Mouse (Mus musculus) MEL (cell line): ENCODE measurements around the gene Zfp740.

Experiments used
- BHLHE40 ChIP-seq: IDR thresholded peaks from 2 replicates; pipeline ENCODE4 v1.6.1; 2012; ENCODE audit warnings: low read depth, mild to moderate bottlenecking, inconsistent platforms, low read length, improper control_type of control experiment, borderline replicate concordance
- CHD2 ChIP-seq: IDR thresholded peaks from 2 replicates; pipeline ENCODE4 v1.6.1; 2011; ENCODE audit warnings: low read length, improper control_type of control experiment
- CTCF ChIP-seq, 3 experiments: IDR thresholded peaks in 2 of 3; conservative IDR thresholded peaks in 1 of 3; 2 replicates each; pipeline ENCODE4 v1.5.1; 2011 to 2012; ENCODE audit warnings: low read length in 3 of 3, low read depth in 2 of 3, mild to moderate bottlenecking in 2 of 3, improper control_type of control experiment in 1 of 3, inconsistent platforms in 1 of 3, mixed read lengths in 1 of 3, moderate library complexity in 1 of 3; ENCODE audit not compliant: control insufficient read depth in 1 of 3, insufficient read depth in 1 of 3, poor library complexity in 1 of 3, severe bottlenecking in 1 of 3
- GATA1 ChIP-seq: IDR thresholded peaks from 2 replicates; pipeline ENCODE4 v1.6.1; 2011; ENCODE audit warnings: low read depth, low read length, improper control_type of control experiment
- HCFC1 ChIP-seq: IDR thresholded peaks from 2 replicates; pipeline ENCODE4 v1.6.1; 2012; ENCODE audit warnings: low read depth, mild to moderate bottlenecking, inconsistent platforms, low read length, improper control_type of control experiment, moderate library complexity
- MEF2A ChIP-seq: IDR thresholded peaks from 2 replicates; pipeline ENCODE4 v1.6.1; 2014; ENCODE audit warnings: low read depth, mild to moderate bottlenecking, inconsistent platforms, low read length, improper control_type of control experiment; ENCODE audit not compliant: poor library complexity, insufficient replicate concordance, severe bottlenecking; ENCODE audit errors: extremely low read depth
- MYC ChIP-seq: IDR thresholded peaks from 2 replicates; pipeline ENCODE4 v1.6.1; 2011; ENCODE audit warnings: low read depth, mild to moderate bottlenecking, low read length, improper control_type of control experiment, moderate library complexity
- NRF1 ChIP-seq: IDR thresholded peaks from 2 replicates; pipeline ENCODE4 v1.6.1; 2014; ENCODE audit warnings: low read depth, mild to moderate bottlenecking, inconsistent platforms, low read length, improper control_type of control experiment, moderate library complexity; ENCODE audit not compliant: poor library complexity, insufficient read depth, severe bottlenecking
- POLR2A ChIP-seq, 2 experiments: IDR thresholded peaks; 2 replicates each; pipeline ENCODE4 v1.6.1; 2011 to 2012; ENCODE audit warnings: low read length in 2 of 2, mild to moderate bottlenecking in 2 of 2, control low read depth in 1 of 2, improper control_type of control experiment in 1 of 2, low read depth in 1 of 2, moderate library complexity in 1 of 2; ENCODE audit not compliant: control insufficient read depth in 1 of 2, insufficient read depth in 1 of 2, poor library complexity in 1 of 2
- SMC3 ChIP-seq: IDR thresholded peaks from 2 replicates; pipeline ENCODE4 v1.6.1; 2011; ENCODE audit warnings: low read depth, low read length, improper control_type of control experiment
- TCF12 ChIP-seq: IDR thresholded peaks from 2 replicates; pipeline ENCODE4 v1.6.1; 2014; ENCODE audit warnings: low read depth, mild to moderate bottlenecking, inconsistent platforms, low read length, improper control_type of control experiment, moderate library complexity
- USF2 ChIP-seq, 2 experiments: IDR thresholded peaks; 2 replicates each; pipeline ENCODE4 v1.6.1; 2011 to 2012; ENCODE audit warnings: improper control_type of control experiment in 2 of 2, low read length in 2 of 2, borderline replicate concordance in 1 of 2, inconsistent platforms in 1 of 2, low read depth in 1 of 2, mild to moderate bottlenecking in 1 of 2; ENCODE audit not compliant: insufficient read depth in 1 of 2
- ZC3H11A ChIP-seq: IDR thresholded peaks from 2 replicates; pipeline ENCODE4 v1.6.1; 2012; ENCODE audit warnings: low read depth, mild to moderate bottlenecking, inconsistent platforms, low read length, improper control_type of control experiment
- ZNF384 ChIP-seq: IDR thresholded peaks from 2 replicates; pipeline ENCODE4 v1.6.1; 2012; ENCODE audit warnings: low read depth, mild to moderate bottlenecking, inconsistent platforms, low read length, improper control_type of control experiment

GRCm38 (mm10) chr15:102262582-102262981 is 59.5 kb downstream of the Zfp740 start:
- no peak for TF ChIP-seq ZNF384
- TF ChIP-seq USF2 (IDR thresholded peaks at IDR 0.05; ENCODE audit: borderline replicate concordance in 1 of 2, insufficient read depth in 1 of 2, low read depth in 1 of 2, low read length in 2 of 2): no peak
- no peak for TF ChIP-seq CHD2
- TF ChIP-seq CTCF (IDR thresholded peaks at IDR 0.05 in 2 of 3, conservative IDR thresholded peaks at IDR 0.05 in 1 of 3; ENCODE audit: control insufficient read depth in 1 of 3, insufficient read depth in 1 of 3, low read depth in 2 of 3, low read length in 3 of 3, poor library complexity in 1 of 3, severe bottlenecking in 1 of 3): no peak
- no peak for TF ChIP-seq GATA1
- TF ChIP-seq POLR2A (IDR thresholded peaks at IDR 0.05; ENCODE audit: control insufficient read depth in 1 of 2, insufficient read depth in 1 of 2, low read depth in 1 of 2, low read length in 2 of 2, poor library complexity in 1 of 2): no peak
- no peak for TF ChIP-seq MYC
- TF ChIP-seq MEF2A: no peak
- no peak for TF ChIP-seq NRF1
- no peak for TF ChIP-seq TCF12
- TF ChIP-seq ZC3H11A: no peak
- TF ChIP-seq SMC3: no peak
- no peak for TF ChIP-seq HCFC1
- TF ChIP-seq BHLHE40: no peak
